Mouse (Mus musculus) kidney, postnatal 0 days (tissue): ENCODE results near the gene Muc1. TPM values are rescaled to one million over a fixed set of nuclear protein-coding genes. Genes with fewer than 3 reads are reported as not detected.

ENCODE experiments used
- ATAC-seq: fragments of 200-750 bp; cut with Nextera tagmentation; replicated peaks from 2 replicates; pipeline ENCODE4 v1.8.0; 2017; ENCODE audit warnings: low read depth, moderate number of reproducible peaks, moderate TSS enrichment, moderate library complexity; ENCODE audit not compliant: low FRiP score
- DNase-seq: peaks from one replicate; pipeline ENCODE4 v3.0.0-alpha.2; 2016; ENCODE audit warnings: low spot score
- H3K27ac ChIP-seq: fragments of 300-500 bp; sonication (generic); 2 replicates; pipeline ENCODE4 v1.5.1; 2014; ENCODE audit warnings: mild to moderate bottlenecking
- H3K27me3 ChIP-seq: fragments of 300-500 bp; sonication (generic); 2 replicates; pipeline ENCODE4 v1.6.1; 2014; ENCODE audit warnings: low read length, mixed read lengths; ENCODE audit not compliant: insufficient read depth
- H3K36me3 ChIP-seq: fragments of 300-500 bp; sonication (generic); 2 replicates; pipeline ENCODE4 v1.6.1; 2014; ENCODE audit warnings: low read length, mixed read lengths; ENCODE audit not compliant: insufficient read depth
- H3K4me1 ChIP-seq: fragments of 300-500 bp; sonication (generic); replicated peaks from 2 replicates; pipeline ENCODE4 v1.6.1; 2014; ENCODE audit warnings: antibody characterized with exemption, low read length, mixed read lengths; ENCODE audit not compliant: insufficient read depth
- H3K4me2 ChIP-seq: fragments of 300-500 bp; sonication (generic); 2 replicates; pipeline ENCODE4 v1.6.1; 2014; ENCODE audit warnings: mild to moderate bottlenecking, low read length, moderate library complexity, mixed read lengths
- H3K4me3 ChIP-seq: fragments of 300-500 bp; sonication (generic); replicated peaks from 2 replicates; pipeline ENCODE4 v1.5.1; 2014; ENCODE audit warnings: low read depth, low read length
- H3K9ac ChIP-seq: fragments of 300-500 bp; sonication (generic); 2 replicates; pipeline ENCODE4 v1.6.1; 2014; ENCODE audit warnings: low read depth, low read length
- H3K9me3 ChIP-seq: fragments of 300-500 bp; sonication (generic); replicated peaks from 2 replicates; pipeline ENCODE4 v1.6.1; 2016; ENCODE audit warnings: low read length, inconsistent platforms, mixed read lengths
- CTCF ChIP-seq: IDR thresholded peaks from 2 replicates; pipeline ENCODE4 v1.5.1; 2016; ENCODE audit warnings: antibody characterized with exemption, low read depth, mild to moderate bottlenecking, moderate library complexity
- WGBS: fragments of 180-500 bp; shearing (Covaris S2); extraction: QIAGEN DNeasy Blood & Tissue Kit; methylation state at CpG from one replicate; pipeline ENCODE4 v1.1.7; 2014; 5-methylcytosine and 5-hydroxymethylcytosine counted together
- polyA plus RNA-seq: library from polyadenylated mRNA; unstranded; fragments of >200 nt; fragmentation: Nextera tagmentation; extraction: Ambion mirVana; gene quantifications from 2 replicates; pipeline ENCODE4 v1.2.1, GENCODE M21; 2015

Muc1 gene
- polyA plus RNA-seq, 1 experiment from 2014 or later, result 42.8 TPM

- Histone ChIP-seq H3K4me2 (no peak overlapping the region), H3K4me3 (no peak overlapping the region), H3K4me1 (peaks cover 24% of the 10 kb centered on the region), H3K9me3 (no peaks in the 10 kb centered on the region), H3K36me3 (no peaks in the 10 kb centered on the region), H3K9ac (no peak overlapping the region), H3K27ac (no peak overlapping the region), H3K27me3 (no peaks in the 10 kb centered on the region)
- no peak for TF ChIP-seq CTCF
- 80% methylated on average over 11 of the region's 11 CpGs for WGBS
- DNase-seq (no peak), ATAC-seq (no peak)
Observed at GRCm38 (mm10) chr3:89224796-89225195, 4.1 kb upstream of the Muc1 start.

- no peak for TF ChIP-seq CTCF
- Histone ChIP-seq H3K27ac (no peak overlapping the region), H3K9ac (no peak overlapping the region), H3K4me3 (no peak overlapping the region), H3K4me2 (no peak overlapping the region), H3K4me1 (peaks cover 24% of the 10 kb centered on the region), H3K36me3 (no peaks in the 10 kb centered on the region), H3K27me3 (no peaks in the 10 kb centered on the region), H3K9me3 (no peaks in the 10 kb centered on the region)
- WGBS, result 69% methylated on average over 12 of the region's 12 CpGs
- DNase-seq, result no peak
- no peak for ATAC-seq
Observed at GRCm38 (mm10) chr3:89225321-89225815, 3.5 kb upstream of the Muc1 start.

- Histone ChIP-seq H3K27me3 (no peaks in the 10 kb centered on the region), H3K9me3 (no peaks in the 10 kb centered on the region), H3K9ac (no peak overlapping the region), H3K4me2 (no peak overlapping the region), H3K27ac (no peak overlapping the region), H3K4me1 (peaks cover 24% of the 10 kb centered on the region), H3K4me3 (no peak overlapping the region), H3K36me3 (no peaks in the 10 kb centered on the region)
- TF ChIP-seq CTCF, result no peak
- 57% methylated on average over 4 of the region's 4 CpGs for WGBS
- DNase-seq (no peak), ATAC-seq (no peak)
Observed at GRCm38 (mm10) chr3:89225918-89226317, 2.9 kb upstream of the Muc1 start.

GRCm38 (mm10) chr3:89226361-89226760 is 2.5 kb upstream of the Muc1 start:
- DNase-seq (no peak), ATAC-seq (no peak)
- H3K4me3 ChIP-seq, result no peak overlapping the region
- peak overlapping the region; percentile 69; the same call in 1 of the 2 replicates for H3K4me2 ChIP-seq
- H3K27ac ChIP-seq, result no peak overlapping the region
- 44% methylated on average over 11 of the region's 11 CpGs for WGBS
- no peaks in the 10 kb centered on the region for H3K9me3 ChIP-seq
- peaks cover 24% of the 10 kb centered on the region for H3K4me1 ChIP-seq
- H3K27me3 ChIP-seq, result no peaks in the 10 kb centered on the region
- no peak for TF ChIP-seq CTCF
- no peak overlapping the region for H3K9ac ChIP-seq
- H3K36me3 ChIP-seq, result no peaks in the 10 kb centered on the region

- Histone ChIP-seq H3K9me3 (no peaks in the 10 kb centered on the region), H3K4me2 (peak within 1 kb of the TSS; percentile 69), H3K9ac (peak within 1 kb of the TSS; percentile 48), H3K27me3 (no peaks in the 10 kb centered on the region), H3K4me3 (peak within 1 kb of the TSS; percentile 33), H3K36me3 (no peaks in the 10 kb centered on the region), H3K4me1 (peaks cover 24% of the 10 kb centered on the region), H3K27ac (peak within 1 kb of the TSS; percentile 85)
- ATAC-seq (peak; percentile 5), DNase-seq (no peak)
- TF ChIP-seq CTCF, result no peak
- WGBS, result 6% methylated on average over 21 of the region's 21 CpGs
Observed at GRCm38 (mm10) chr3:89226900-89227299, 2.0 kb upstream of the Muc1 start, which contains the start of gene Mtx1. Gene Mtx1 (minus strand): TSS chr3:89227088.

GRCm38 (mm10) chr3:89227307-89228179 is 1.3 kb upstream of the Muc1 start:
- Histone ChIP-seq H3K36me3 (no peaks in the 10 kb centered on the region), H3K9me3 (no peaks in the 10 kb centered on the region), H3K4me2 (peak overlapping the region; percentile 69), H3K4me3 (peak overlapping the region; percentile 33), H3K9ac (peak overlapping the region; percentile 48), H3K27ac (peak overlapping the region; percentile 85), H3K27me3 (no peaks in the 10 kb centered on the region), H3K4me1 (peaks cover 24% of the 10 kb centered on the region)
- no peak for TF ChIP-seq CTCF
- WGBS, result 4% methylated on average over 41 of the region's 41 CpGs
- DNase-seq, result peak; percentile 95
- ATAC-seq, result peak; percentile 74
